Mouse (Mus musculus) neural tube, embryonic 14.5 days (tissue): ENCODE measurements around the gene Col27a1. TPM values are rescaled to one million over a fixed set of nuclear protein-coding genes. Genes with fewer than 3 reads are reported as not detected.

Source experiments
- ATAC-seq: fragments of 200-750 bp; cut with Nextera tagmentation; 2 replicates; pipeline ENCODE4 v1.8.0; 2017; ENCODE audit warnings: low read depth, mild to moderate bottlenecking, moderate TSS enrichment, moderate library complexity
- H3K27ac ChIP-seq: fragments of 300-500 bp; sonication (generic); 2 replicates; pipeline ENCODE4 v1.5.1; 2014; ENCODE audit warnings: low read depth, mild to moderate bottlenecking, control low read depth, low read length, moderate library complexity, mixed read lengths
- H3K27me3 ChIP-seq: fragments of 300-500 bp; sonication (generic); 2 replicates; pipeline ENCODE4 v1.6.1; 2014; ENCODE audit warnings: low read length; ENCODE audit not compliant: control insufficient read depth, insufficient read depth
- H3K36me3 ChIP-seq: fragments of 300-500 bp; sonication (generic); 2 replicates; pipeline ENCODE4 v1.6.1; 2014; ENCODE audit warnings: low read length, mixed read lengths; ENCODE audit not compliant: control insufficient read depth, insufficient read depth
- H3K4me1 ChIP-seq: fragments of 300-500 bp; sonication (generic); 2 replicates; pipeline ENCODE4 v1.6.1; 2014; ENCODE audit warnings: low read length; ENCODE audit not compliant: control insufficient read depth, insufficient read depth
- H3K4me2 ChIP-seq: fragments of 300-500 bp; sonication (generic); 2 replicates; pipeline ENCODE4 v1.6.1; 2014; ENCODE audit warnings: mild to moderate bottlenecking, low read depth, low read length, control low read depth
- H3K4me3 ChIP-seq: fragments of 300-500 bp; sonication (generic); 2 replicates; pipeline ENCODE4 v1.5.1; 2014; ENCODE audit warnings: low read depth, low read length, control low read depth, mixed read lengths
- H3K9ac ChIP-seq: fragments of 300-500 bp; sonication (generic); replicated peaks from 2 replicates; pipeline ENCODE4 v1.6.1; 2014; ENCODE audit warnings: low read depth, mild to moderate bottlenecking, control low read depth, low read length, mixed read lengths
- H3K9me3 ChIP-seq: fragments of 300-500 bp; sonication (generic); 2 replicates; pipeline ENCODE4 v1.6.1; 2016; ENCODE audit warnings: low read length; ENCODE audit not compliant: control insufficient read depth
- WGBS: fragments of 180-500 bp; shearing (Covaris S2); extraction: QIAGEN DNeasy Blood & Tissue Kit; methylation state at CpG from one replicate; pipeline ENCODE4 v1.1.7; 2014; 5-methylcytosine and 5-hydroxymethylcytosine counted together
- polyA plus RNA-seq: library from polyadenylated mRNA; unstranded; fragments of >200 nt; fragmentation: Nextera tagmentation; extraction: Ambion mirVana; gene quantifications from 2 replicates; pipeline ENCODE4 v1.2.1, GENCODE M21; 2014

Gene Col27a1
- polyA plus RNA-seq, 1 experiment from 2014 or later = 1.2 TPM

DNA sequence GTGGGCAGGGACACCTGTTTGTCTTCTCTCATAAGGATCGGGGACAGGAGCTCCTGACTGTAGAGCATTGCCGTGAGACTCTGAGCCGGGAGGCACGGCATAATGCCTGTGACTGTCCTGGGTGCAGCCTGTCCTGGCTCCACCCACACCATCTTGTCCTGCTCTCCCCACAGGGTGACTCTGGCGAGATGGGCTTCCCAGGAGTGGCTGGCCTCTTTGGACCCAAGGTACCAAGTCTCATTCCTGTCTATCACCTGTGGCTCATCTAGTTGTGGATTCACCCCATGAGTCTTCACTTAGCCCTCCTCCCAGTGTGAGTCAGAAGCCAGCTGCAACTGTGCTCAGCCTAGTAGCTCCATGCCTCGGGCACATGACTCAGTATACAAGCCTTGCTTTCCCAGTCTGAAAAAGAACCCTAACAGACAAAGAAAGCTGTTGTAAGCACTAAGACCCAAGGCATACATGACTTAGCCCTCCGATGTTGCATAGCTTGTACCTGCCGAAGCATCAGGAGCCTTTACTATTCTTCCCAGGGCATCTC, 109.5 kb downstream of the Col27a1 start:
- H3K4me2 ChIP-seq = no peak overlapping the region
- H3K36me3 ChIP-seq = no peaks in the 10 kb centered on the region
- no peaks in the 10 kb centered on the region for H3K27me3 ChIP-seq
- WGBS = 87% methylated on average over 8 of the region's 8 CpGs
- ATAC-seq = no peak
- H3K4me1 ChIP-seq = no peaks in the 10 kb centered on the region
- H3K27ac ChIP-seq = no peak overlapping the region
- H3K4me3 ChIP-seq = no peak overlapping the region
- no peaks in the 10 kb centered on the region for H3K9me3 ChIP-seq
- no peak overlapping the region for H3K9ac ChIP-seq

DNA sequence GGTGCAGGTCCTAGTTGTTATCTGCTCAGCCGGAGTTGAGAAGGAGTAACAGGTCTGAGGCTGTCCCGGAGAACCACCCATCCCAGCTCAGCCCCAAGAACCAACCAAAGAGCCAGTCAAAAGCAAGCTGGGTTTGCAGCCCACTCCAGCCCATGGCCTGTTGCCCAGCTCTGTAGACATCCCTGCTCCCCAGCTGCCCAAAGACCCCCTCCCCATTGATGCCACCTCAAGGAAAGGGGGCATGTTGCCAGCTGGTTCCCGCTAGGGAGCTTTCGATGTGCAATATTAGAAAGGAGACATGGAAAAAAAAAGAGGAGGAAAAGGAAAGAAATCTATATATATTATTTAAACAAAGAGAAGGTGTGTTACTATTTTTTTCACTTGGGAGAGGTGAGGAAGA, 119.6 kb downstream of the Col27a1 start:
- ATAC-seq = no peak
- Histone ChIP-seq H3K27ac (no peak overlapping the region), H3K27me3 (no peaks in the 10 kb centered on the region), H3K9me3 (no peaks in the 10 kb centered on the region), H3K36me3 (no peaks in the 10 kb centered on the region), H3K4me1 (no peaks in the 10 kb centered on the region), H3K4me2 (no peak overlapping the region), H3K4me3 (no peak overlapping the region), H3K9ac (no peak overlapping the region)
- 90% methylated on average over 4 of the region's 4 CpGs for WGBS

DNA sequence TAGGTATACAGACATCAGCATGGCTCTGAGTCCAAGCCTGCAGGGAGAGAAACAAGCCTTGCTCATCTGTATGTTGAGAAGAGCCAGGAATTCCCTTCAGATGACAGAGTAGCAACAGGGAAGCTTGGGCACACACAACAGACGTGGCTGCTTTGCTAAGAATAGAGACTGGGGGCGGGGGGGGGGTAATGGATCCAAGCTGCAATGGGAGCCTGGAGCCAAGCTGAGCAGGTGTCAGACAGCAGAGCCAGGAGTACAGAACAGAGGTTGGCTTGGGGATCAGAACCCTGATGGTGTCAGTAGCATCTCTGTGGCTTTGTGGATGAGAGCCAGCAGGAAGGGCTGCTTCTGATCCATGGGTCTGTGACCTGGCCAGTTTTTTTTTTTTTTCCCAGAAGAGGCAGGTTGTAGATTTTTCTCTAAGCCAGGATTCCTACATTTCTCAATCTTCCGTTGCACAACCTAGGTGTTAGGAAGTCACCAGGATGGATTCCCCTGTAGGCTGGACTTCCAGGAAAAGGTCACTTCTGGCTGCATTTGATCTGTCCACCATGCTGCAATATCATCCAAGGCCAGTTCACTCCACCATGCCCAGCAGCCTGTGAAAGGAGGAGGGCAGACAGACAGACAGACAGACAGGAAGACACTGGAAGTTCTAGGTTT, 124.7 kb downstream of the Col27a1 start:
- Histone ChIP-seq H3K4me3 (no peak overlapping the region), H3K4me1 (no peaks in the 10 kb centered on the region), H3K4me2 (no peak overlapping the region), H3K27me3 (no peaks in the 10 kb centered on the region), H3K27ac (no peak overlapping the region), H3K9me3 (no peaks in the 10 kb centered on the region), H3K36me3 (no peaks in the 10 kb centered on the region), H3K9ac (no peak overlapping the region)
- no peak for ATAC-seq
- WGBS = 64% methylated on average over 3 of the region's 3 CpGs

DNA sequence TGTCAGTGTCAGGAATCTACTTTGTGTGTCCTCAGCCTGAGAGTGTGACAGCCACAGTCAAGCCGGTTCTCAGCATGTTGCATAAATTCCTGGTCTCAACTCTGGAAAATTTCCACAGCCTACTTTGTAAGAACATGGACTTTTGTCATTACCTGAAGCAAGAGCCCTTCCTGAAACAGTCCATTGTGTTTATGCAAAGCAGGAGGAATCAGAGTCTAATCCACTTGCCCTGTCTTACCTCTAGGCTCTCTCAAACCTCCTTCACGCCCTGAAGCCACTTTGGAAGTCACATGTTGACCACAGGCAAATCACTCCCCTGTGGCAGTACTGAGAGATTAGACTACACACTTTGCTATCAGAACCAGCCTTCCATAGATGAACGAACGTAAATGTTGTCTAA, 128.7 kb downstream of the Col27a1 start:
- H3K9me3 ChIP-seq = no peaks in the 10 kb centered on the region
- H3K36me3 ChIP-seq = no peaks in the 10 kb centered on the region
- no peak overlapping the region for H3K9ac ChIP-seq
- H3K4me1 ChIP-seq = no peaks in the 10 kb centered on the region
- H3K4me3 ChIP-seq = no peak overlapping the region
- no peaks in the 10 kb centered on the region for H3K27me3 ChIP-seq
- ATAC-seq = no peak
- WGBS = 78% methylated on average over 4 of the region's 4 CpGs
- H3K27ac ChIP-seq = no peak overlapping the region
- no peak overlapping the region for H3K4me2 ChIP-seq

DNA sequence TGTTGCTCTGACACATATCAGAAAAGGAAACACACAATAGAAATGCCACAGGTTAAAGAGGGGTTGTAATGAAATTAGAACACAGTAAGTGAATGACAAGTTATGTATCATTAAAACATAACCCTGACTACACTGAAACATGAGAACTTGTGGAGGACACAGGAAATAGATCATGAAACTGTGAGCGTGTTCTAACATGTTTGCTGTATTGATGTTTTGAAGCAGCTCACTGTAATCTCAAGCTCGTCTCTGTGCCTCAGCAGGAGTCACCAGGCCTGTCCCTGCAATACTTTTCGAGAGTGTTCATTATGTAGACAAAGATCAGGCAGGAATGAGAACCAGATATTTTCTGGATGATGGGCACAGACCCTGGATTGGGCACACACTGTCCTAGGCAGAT, 129.8 kb downstream of the Col27a1 start:
- 63% methylated on average over 3 of the region's 3 CpGs for WGBS
- ATAC-seq = no peak
- Histone ChIP-seq H3K9me3 (no peaks in the 10 kb centered on the region), H3K27me3 (no peaks in the 10 kb centered on the region), H3K27ac (no peak overlapping the region), H3K9ac (no peak overlapping the region), H3K4me3 (no peak overlapping the region), H3K36me3 (no peaks in the 10 kb centered on the region), H3K4me2 (no peak overlapping the region), H3K4me1 (no peaks in the 10 kb centered on the region)

DNA sequence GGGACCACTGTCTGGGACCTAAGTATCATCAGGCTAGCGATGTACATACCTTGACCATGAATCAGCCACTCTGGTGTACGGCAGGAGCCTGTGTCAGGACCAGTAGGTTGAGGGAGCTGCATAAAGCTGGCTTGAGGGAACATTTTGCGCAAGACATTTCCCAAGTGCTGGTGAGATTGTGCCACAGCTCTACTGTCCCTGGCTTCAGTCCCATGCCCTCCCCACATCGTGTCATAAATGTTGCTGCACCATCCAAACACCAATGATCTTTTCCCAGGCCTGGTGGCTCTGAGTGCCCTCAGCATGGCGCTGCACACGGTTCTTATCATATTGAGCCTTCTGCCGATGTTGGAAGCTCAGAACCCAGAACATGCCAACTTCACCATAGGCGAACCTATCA, 130.5 kb downstream of the Col27a1 start, which contains the start of gene Orm1:
Gene Orm1 (plus strand): TSS at position 266 of the 400 bp plus-strand sequence.
- no peak within 1 kb of the TSS for H3K4me3 ChIP-seq
- ATAC-seq = no peak
- no peak within 1 kb of the TSS for H3K27ac ChIP-seq
- H3K9ac ChIP-seq = no peak within 1 kb of the TSS
- H3K36me3 ChIP-seq = no peaks in the 10 kb centered on the region
- WGBS = 92% methylated on average over 8 of the region's 8 CpGs
- no peaks in the 10 kb centered on the region for H3K4me1 ChIP-seq
- no peak within 1 kb of the TSS for H3K4me2 ChIP-seq
- H3K9me3 ChIP-seq = no peaks in the 10 kb centered on the region
- no peaks in the 10 kb centered on the region for H3K27me3 ChIP-seq

DNA sequence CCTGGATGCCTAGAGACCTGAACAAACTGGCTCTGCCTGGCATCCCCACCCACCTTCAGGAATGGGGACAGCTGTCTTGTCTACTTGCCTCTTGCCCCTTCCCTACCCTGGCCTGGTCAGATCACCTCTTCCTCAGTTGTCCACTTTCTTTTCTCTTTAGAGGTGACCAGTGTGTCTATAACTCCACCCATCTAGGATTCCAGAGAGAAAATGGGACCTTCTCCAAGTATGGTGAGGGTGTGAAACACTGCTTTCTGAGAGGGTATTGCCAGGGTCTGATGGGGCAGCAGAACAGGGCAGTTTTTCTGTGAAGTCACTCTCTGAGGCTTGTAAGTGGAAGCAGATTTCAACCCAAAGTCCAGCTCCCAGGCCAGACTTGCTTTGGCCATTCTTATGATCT, 131.5 kb downstream of the Col27a1 start:
- Histone ChIP-seq H3K27me3 (no peaks in the 10 kb centered on the region), H3K9me3 (no peaks in the 10 kb centered on the region), H3K4me1 (no peaks in the 10 kb centered on the region), H3K9ac (no peak overlapping the region), H3K36me3 (no peaks in the 10 kb centered on the region), H3K27ac (no peak overlapping the region), H3K4me2 (no peak overlapping the region), H3K4me3 (no peak overlapping the region)
- no peak for ATAC-seq

DNA sequence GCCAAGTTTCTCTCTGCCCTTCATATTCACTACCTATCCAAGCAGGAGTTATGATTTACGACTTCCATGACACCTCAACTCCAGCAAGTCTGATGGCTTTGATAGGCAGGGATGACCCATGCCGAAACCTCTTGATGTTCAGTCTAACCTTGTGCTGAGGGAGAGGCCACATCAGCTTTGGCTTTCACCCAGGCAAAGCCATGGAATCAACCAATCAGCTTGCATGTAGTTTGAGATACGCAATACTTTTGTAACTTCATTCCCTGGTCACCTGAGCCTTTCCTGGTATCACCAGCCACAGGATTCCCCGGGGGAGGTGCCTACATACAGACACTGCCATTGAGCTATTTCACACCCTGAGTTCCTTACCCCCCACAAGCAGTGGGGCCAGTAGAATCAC, 132.9 kb downstream of the Col27a1 start:
- Histone ChIP-seq H3K4me3 (no peak overlapping the region), H3K4me1 (no peaks in the 10 kb centered on the region), H3K27me3 (no peaks in the 10 kb centered on the region), H3K27ac (no peak overlapping the region), H3K9ac (no peak overlapping the region), H3K4me2 (no peak overlapping the region), H3K36me3 (no peaks in the 10 kb centered on the region), H3K9me3 (no peaks in the 10 kb centered on the region)
- 94% methylated on average over 4 of the region's 4 CpGs for WGBS
- no peak for ATAC-seq

DNA sequence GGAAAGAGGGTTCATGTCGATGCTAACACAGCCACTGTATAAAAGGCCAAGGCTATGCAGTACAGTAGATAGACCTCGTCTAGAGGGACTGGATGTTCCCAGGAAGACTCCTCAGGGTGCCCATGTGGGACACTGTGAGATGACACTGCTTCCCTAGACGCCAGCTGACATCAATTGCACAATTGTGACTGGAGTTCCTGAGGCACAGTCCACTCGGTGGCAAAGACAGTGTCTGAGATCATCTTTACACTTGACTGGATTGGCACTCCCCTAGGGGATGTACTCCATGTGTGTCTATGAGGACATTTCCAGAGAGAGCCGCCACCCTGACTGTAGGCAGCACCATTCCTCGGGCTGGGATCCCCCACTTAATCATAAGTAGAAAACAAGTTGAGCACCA, 134.7 kb downstream of the Col27a1 start:
- WGBS = 70% methylated on average over 6 of the region's 6 CpGs
- no peak for ATAC-seq
- H3K4me1 ChIP-seq = no peaks in the 10 kb centered on the region

More for the DNA sequence above, 134.7 kb downstream of the Col27a1 start:
- no peak overlapping the region for H3K9ac ChIP-seq
- no peaks in the 10 kb centered on the region for H3K9me3 ChIP-seq
- H3K4me2 ChIP-seq = no peak overlapping the region
- no peak overlapping the region for H3K27ac ChIP-seq
- no peaks in the 10 kb centered on the region for H3K36me3 ChIP-seq
- H3K27me3 ChIP-seq = no peaks in the 10 kb centered on the region
- no peak overlapping the region for H3K4me3 ChIP-seq
